Mouse (Mus musculus): ENCODE results near the gene Ppp3ca.

DNA sequence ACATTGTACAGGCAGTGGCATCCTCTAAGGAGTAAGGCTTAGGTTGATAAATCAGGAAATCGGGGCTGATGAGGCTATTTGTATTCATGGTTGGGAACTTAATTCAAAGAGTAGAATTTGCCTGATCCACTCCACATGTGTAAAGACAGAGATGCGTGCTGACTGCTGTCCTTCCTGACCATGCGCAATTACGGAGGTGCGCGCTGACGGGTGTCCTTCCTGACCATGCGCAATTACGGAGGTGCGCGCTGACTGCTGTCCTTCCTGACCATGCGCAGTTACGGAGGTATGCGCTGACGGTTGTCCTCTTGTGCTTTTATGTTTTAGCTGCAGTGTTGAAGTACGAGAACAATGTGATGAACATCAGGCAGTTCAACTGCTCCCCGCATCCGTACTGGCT, 232.9 kb downstream of the Ppp3ca start:
- TF ChIP-seq CTCF (IDR thresholded peaks at IDR 0.05; ENCODE audit: low read depth) (no peak), EP300 (IDR thresholded peaks at IDR 0.05; ENCODE audit: low read depth) (no peak)

Data from heart, postnatal 0 days (tissue).